Mouse (Mus musculus): ENCODE data around the gene Ednra. TPM values are rescaled to one million over a fixed set of nuclear protein-coding genes. Genes with fewer than 3 reads are reported as not detected.

The Ednra gene
- total and polyA plus RNA-seq, 3 experiments = 25.6 to 41.7 (median 41.3) TPM

DNA sequence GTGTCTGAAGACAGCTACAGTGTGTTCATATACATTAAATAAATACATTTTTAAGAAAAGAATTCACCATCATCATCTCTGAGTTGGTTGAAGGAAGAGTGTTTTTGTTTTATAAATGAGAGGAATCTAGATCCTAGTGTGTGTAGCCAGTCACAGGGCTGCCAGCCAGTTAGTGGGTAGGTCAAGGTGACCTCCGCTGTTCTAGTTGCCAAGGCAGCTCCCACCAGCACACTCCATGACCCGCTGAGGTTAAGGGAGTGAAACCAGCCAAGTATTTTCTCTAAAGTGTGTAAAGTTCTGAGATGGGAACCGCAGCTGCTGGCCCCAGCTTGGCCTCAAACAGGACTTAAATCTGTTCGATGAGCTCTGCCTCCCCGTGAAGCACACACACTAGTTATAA, 44.7 kb upstream of the Ednra start:
- TF ChIP-seq CTCF (IDR thresholded peaks at IDR 0.05) (no peak), POLR2A (IDR thresholded peaks at IDR 0.05; ENCODE audit: insufficient read depth, low read depth, low read length) (no peak), EP300 (IDR thresholded peaks at IDR 0.05; ENCODE audit: insufficient read depth, low read depth, low read length) (no peak)
- intact Hi-C loops (cut with DNase I) = no loop called here
- no peak for DNase-seq
- Histone ChIP-seq H3K4me1 (ENCODE audit: control insufficient read depth, insufficient read depth, low read length) (no peaks in the 10 kb centered on the region), H3K79me2 (replicated peaks; ENCODE audit: control insufficient read depth, insufficient read depth, low read length) (no peaks in the 10 kb centered on the region), H3K9ac (ENCODE audit: low read depth, low read length) (no peak overlapping the region), H3K4me3 (no peak overlapping the region), H3K36me3 (ENCODE audit: control insufficient read depth, insufficient read depth, low read length) (no peaks in the 10 kb centered on the region), H3K27me3 (ENCODE audit: control insufficient read depth, insufficient read depth, low read length) (no peaks in the 10 kb centered on the region), H3K27ac (no peak overlapping the region)
- 80% methylated on average over 5 of the region's 5 CpGs for WGBS

DNA sequence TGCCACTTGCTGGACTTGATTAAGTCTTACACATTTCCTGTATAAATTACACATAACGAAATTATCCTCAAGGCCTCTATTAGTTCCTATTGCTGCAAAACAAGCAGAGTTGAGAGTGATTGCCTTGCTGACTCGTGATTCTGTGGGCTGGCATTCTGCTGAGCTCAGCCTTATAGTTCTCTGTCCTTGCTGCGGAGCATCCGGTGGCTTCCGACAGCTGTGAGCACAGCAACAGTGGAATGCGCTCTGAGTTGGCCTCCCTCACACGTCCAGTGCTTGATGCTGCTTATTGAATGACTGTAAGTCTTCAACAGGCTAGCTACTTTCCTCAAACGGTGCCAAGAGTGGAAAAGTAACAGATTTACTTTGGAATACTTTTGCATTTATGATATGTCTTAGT, 40.0 kb upstream of the Ednra start:
- no peak for DNase-seq
- TF ChIP-seq POLR2A (IDR thresholded peaks at IDR 0.05; ENCODE audit: insufficient read depth, low read depth, low read length) (no peak), EP300 (IDR thresholded peaks at IDR 0.05; ENCODE audit: insufficient read depth, low read depth, low read length) (no peak), CTCF (IDR thresholded peaks at IDR 0.05) (no peak)
- H3K9ac ChIP-seq (ENCODE audit: low read depth, low read length) = no peak overlapping the region
- intact Hi-C loops (cut with DNase I) = no loop called here
- no peaks in the 10 kb centered on the region for H3K4me1 ChIP-seq (ENCODE audit: control insufficient read depth, insufficient read depth, low read length)
- no peak overlapping the region for H3K27ac ChIP-seq
- 56% methylated on average over 8 of the region's 8 CpGs for WGBS
- no peaks in the 10 kb centered on the region for H3K36me3 ChIP-seq (ENCODE audit: control insufficient read depth, insufficient read depth, low read length)
- no peaks in the 10 kb centered on the region for H3K79me2 ChIP-seq (replicated peaks; ENCODE audit: control insufficient read depth, insufficient read depth, low read length)
- no peaks in the 10 kb centered on the region for H3K27me3 ChIP-seq (ENCODE audit: control insufficient read depth, insufficient read depth, low read length)
- no peak overlapping the region for H3K4me3 ChIP-seq

DNA sequence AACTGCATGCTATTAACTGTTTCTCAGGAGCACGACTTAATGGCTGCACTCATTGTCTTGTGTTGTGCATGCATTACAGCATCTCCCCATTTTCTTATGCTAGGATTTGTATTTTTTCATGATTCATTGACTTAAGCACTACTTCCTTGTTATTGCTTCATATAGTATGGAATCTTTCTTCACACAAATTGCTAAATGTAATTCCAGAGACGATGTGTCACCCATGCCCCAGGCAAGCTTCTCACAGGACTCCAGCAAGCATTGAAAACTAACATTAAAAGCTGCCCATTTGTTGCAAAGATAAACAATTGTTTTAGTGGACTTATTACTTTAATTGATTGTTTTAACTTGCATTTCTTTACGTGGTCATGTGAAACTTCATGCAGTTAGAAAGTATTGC, 38.7 kb upstream of the Ednra start:
- Histone ChIP-seq H3K9ac (ENCODE audit: low read depth, low read length) (no peak overlapping the region), H3K27ac (no peak overlapping the region), H3K27me3 (ENCODE audit: control insufficient read depth, insufficient read depth, low read length) (no peaks in the 10 kb centered on the region), H3K4me1 (ENCODE audit: control insufficient read depth, insufficient read depth, low read length) (no peaks in the 10 kb centered on the region), H3K36me3 (ENCODE audit: control insufficient read depth, insufficient read depth, low read length) (no peaks in the 10 kb centered on the region), H3K79me2 (replicated peaks; ENCODE audit: control insufficient read depth, insufficient read depth, low read length) (no peaks in the 10 kb centered on the region), H3K4me3 (no peak overlapping the region)
- TF ChIP-seq CTCF (IDR thresholded peaks at IDR 0.05) (no peak), POLR2A (IDR thresholded peaks at IDR 0.05; ENCODE audit: insufficient read depth, low read depth, low read length) (no peak), EP300 (IDR thresholded peaks at IDR 0.05; ENCODE audit: insufficient read depth, low read depth, low read length) (no peak)
- intact Hi-C loops (cut with DNase I) = no loop called here
- WGBS = 81% methylated on average over 3 of the region's 3 CpGs
- no peak for DNase-seq

DNA sequence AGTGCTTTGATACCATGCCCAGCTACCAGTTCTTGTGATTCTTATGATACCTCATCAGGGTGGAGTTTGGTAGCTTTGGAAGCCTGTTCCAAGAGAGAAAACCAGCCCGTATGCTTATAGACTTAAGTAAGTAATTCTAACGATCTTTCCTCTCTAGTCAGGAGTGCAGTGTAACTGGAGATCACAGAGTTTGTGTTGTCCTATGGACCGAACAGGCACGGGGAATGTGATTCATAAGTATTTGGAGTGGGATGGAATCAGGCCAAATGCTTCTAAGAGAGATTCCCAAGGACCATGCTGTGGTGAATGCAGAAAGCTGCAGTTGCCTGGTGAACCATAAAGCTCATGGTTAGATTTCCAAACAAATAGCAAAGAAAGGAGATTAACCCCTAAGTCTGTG, 31.2 kb upstream of the Ednra start:
- intact Hi-C loops (cut with DNase I) = no loop called here
- Histone ChIP-seq H3K27me3 (ENCODE audit: control insufficient read depth, insufficient read depth, low read length) (no peaks in the 10 kb centered on the region), H3K36me3 (ENCODE audit: control insufficient read depth, insufficient read depth, low read length) (no peaks in the 10 kb centered on the region), H3K4me3 (no peak overlapping the region), H3K79me2 (replicated peaks; ENCODE audit: control insufficient read depth, insufficient read depth, low read length) (no peaks in the 10 kb centered on the region), H3K27ac (no peak overlapping the region), H3K4me1 (ENCODE audit: control insufficient read depth, insufficient read depth, low read length) (no peaks in the 10 kb centered on the region), H3K9ac (ENCODE audit: low read depth, low read length) (no peak overlapping the region)
- 40% methylated on average over 4 of the region's 4 CpGs for WGBS
- TF ChIP-seq EP300 (IDR thresholded peaks at IDR 0.05; ENCODE audit: insufficient read depth, low read depth, low read length) (no peak), POLR2A (IDR thresholded peaks at IDR 0.05; ENCODE audit: insufficient read depth, low read depth, low read length) (no peak)
- DNase-seq = no peak

DNA sequence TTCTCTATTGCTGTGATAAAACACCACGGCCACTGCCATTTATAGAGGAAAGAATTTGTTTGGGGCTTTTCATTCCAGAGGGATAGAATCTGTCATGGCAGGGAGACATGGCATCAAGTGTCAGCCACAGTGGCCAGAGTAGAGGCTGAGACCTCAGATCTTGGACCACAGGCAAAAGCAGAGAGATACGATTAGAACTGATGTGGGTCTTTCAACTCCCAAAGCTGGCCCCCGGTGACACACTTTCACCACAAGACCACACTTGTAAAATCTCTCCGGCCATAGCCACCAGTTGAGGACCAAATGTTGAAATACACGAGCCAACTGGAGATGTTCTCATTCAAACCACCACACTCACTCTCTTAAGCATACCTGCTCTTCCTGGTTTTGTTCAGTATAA, 29.5 kb upstream of the Ednra start:
- H3K9ac ChIP-seq (ENCODE audit: low read depth, low read length) = no peak overlapping the region
- H3K79me2 ChIP-seq (replicated peaks; ENCODE audit: control insufficient read depth, insufficient read depth, low read length) = no peaks in the 10 kb centered on the region
- H3K4me3 ChIP-seq = no peak overlapping the region
- no peaks in the 10 kb centered on the region for H3K27me3 ChIP-seq (ENCODE audit: control insufficient read depth, insufficient read depth, low read length)
- no peak for TF ChIP-seq CTCF (IDR thresholded peaks at IDR 0.05)
- no peak for TF ChIP-seq POLR2A (IDR thresholded peaks at IDR 0.05; ENCODE audit: insufficient read depth, low read depth, low read length)
- TF ChIP-seq EP300 (IDR thresholded peaks at IDR 0.05; ENCODE audit: insufficient read depth, low read depth, low read length) = no peak
- H3K36me3 ChIP-seq (ENCODE audit: control insufficient read depth, insufficient read depth, low read length) = no peaks in the 10 kb centered on the region
- H3K4me1 ChIP-seq (ENCODE audit: control insufficient read depth, insufficient read depth, low read length) = no peaks in the 10 kb centered on the region
- H3K27ac ChIP-seq = no peak overlapping the region
- intact Hi-C loops (cut with DNase I) = no loop called here
- no peak for DNase-seq
- 67% methylated on average over 5 of the region's 5 CpGs for WGBS

DNA sequence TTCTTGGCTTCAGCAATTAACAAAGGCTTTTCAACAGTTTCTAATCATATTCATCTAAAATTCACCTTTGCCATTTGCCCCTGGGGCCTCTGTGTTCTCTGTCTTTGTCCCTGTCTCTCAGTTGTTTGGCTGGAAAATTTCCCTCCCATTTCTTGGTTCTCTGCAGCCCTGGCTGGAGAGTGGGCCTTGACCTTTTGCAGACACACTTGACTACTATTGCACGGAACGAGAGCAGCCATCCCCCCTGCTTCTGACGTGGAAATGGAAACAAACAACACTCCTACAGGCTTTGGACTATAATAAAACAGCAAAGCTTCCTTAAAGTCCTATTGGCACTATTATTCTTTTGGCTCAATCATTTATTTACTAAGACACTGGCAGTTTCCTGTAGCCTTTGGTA, 27.8 kb upstream of the Ednra start:
- Histone ChIP-seq H3K9ac (ENCODE audit: low read depth, low read length) (no peak overlapping the region), H3K27ac (no peak overlapping the region), H3K4me3 (no peak overlapping the region), H3K27me3 (ENCODE audit: control insufficient read depth, insufficient read depth, low read length) (no peaks in the 10 kb centered on the region), H3K4me1 (ENCODE audit: control insufficient read depth, insufficient read depth, low read length) (no peaks in the 10 kb centered on the region), H3K36me3 (ENCODE audit: control insufficient read depth, insufficient read depth, low read length) (no peaks in the 10 kb centered on the region), H3K79me2 (replicated peaks; ENCODE audit: control insufficient read depth, insufficient read depth, low read length) (no peaks in the 10 kb centered on the region)
- intact Hi-C loops (cut with DNase I) = no loop called here
- 50% methylated on average over 3 of the region's 3 CpGs for WGBS
- no peak for TF ChIP-seq POLR2A (IDR thresholded peaks at IDR 0.05; ENCODE audit: insufficient read depth, low read depth, low read length)
- TF ChIP-seq CTCF (IDR thresholded peaks at IDR 0.05) = no peak
- DNase-seq = no peak

Data from heart, adult 2 months (tissue).